Mouse (Mus musculus): ENCODE results near the gene Itpr1. TPM values are rescaled to one million over a fixed set of nuclear protein-coding genes. Genes with fewer than 3 reads are reported as not detected.

Itpr1 gene
- polyA plus RNA-seq, 1 experiment from 2014 or later = 3.5 TPM

- H3K9me3 ChIP-seq (ENCODE audit: control insufficient read depth, low read length) = no peaks in the 10 kb centered on the region
- no peak for ATAC-seq (ENCODE audit: low read depth)
Observed at GRCm38 (mm10) chr6:108504717-108505116, 291.8 kb downstream of the Itpr1 start.

GRCm38 (mm10) chr6:108506161-108506560 lies 293.3 kb downstream of the Itpr1 start:
- Histone ChIP-seq H3K4me2 (ENCODE audit: low read depth, low read length) (no peak overlapping the region), H3K27me3 (ENCODE audit: control insufficient read depth, insufficient read depth, low read length) (no peaks in the 10 kb centered on the region), H3K9ac (replicated peaks; ENCODE audit: low read depth, low read length) (no peak overlapping the region), H3K27ac (ENCODE audit: low read depth, low read length) (no peak overlapping the region), H3K9me3 (ENCODE audit: control insufficient read depth, low read length) (no peaks in the 10 kb centered on the region), H3K36me3 (ENCODE audit: control insufficient read depth, insufficient read depth, low read length) (no peaks in the 10 kb centered on the region), H3K4me3 (ENCODE audit: low read depth, low read length) (no peak overlapping the region), H3K4me1 (ENCODE audit: control insufficient read depth, insufficient read depth, low read length) (no peaks in the 10 kb centered on the region)
- ATAC-seq (ENCODE audit: low read depth) = no peak
- WGBS = 98% methylated on average over 3 of the region's 3 CpGs

More at GRCm38 (mm10) chr6:108504717-108505116, 291.8 kb downstream of the Itpr1 start:
- 93% methylated on average over 7 of the region's 7 CpGs for WGBS
- Histone ChIP-seq H3K9ac (replicated peaks; ENCODE audit: low read depth, low read length) (no peak overlapping the region), H3K27ac (ENCODE audit: low read depth, low read length) (no peak overlapping the region), H3K4me2 (ENCODE audit: low read depth, low read length) (no peak overlapping the region), H3K27me3 (ENCODE audit: control insufficient read depth, insufficient read depth, low read length) (no peaks in the 10 kb centered on the region), H3K4me3 (ENCODE audit: low read depth, low read length) (no peak overlapping the region), H3K4me1 (ENCODE audit: control insufficient read depth, insufficient read depth, low read length) (no peaks in the 10 kb centered on the region), H3K36me3 (ENCODE audit: control insufficient read depth, insufficient read depth, low read length) (no peaks in the 10 kb centered on the region)

GRCm38 (mm10) chr6:108507337-108507736 lies 294.4 kb downstream of the Itpr1 start:
- Histone ChIP-seq H3K9ac (replicated peaks; ENCODE audit: low read depth, low read length) (no peak overlapping the region), H3K27ac (ENCODE audit: low read depth, low read length) (no peak overlapping the region), H3K9me3 (ENCODE audit: control insufficient read depth, low read length) (no peaks in the 10 kb centered on the region), H3K27me3 (ENCODE audit: control insufficient read depth, insufficient read depth, low read length) (no peaks in the 10 kb centered on the region), H3K4me1 (ENCODE audit: control insufficient read depth, insufficient read depth, low read length) (no peaks in the 10 kb centered on the region), H3K4me3 (ENCODE audit: low read depth, low read length) (no peak overlapping the region), H3K36me3 (ENCODE audit: control insufficient read depth, insufficient read depth, low read length) (no peaks in the 10 kb centered on the region), H3K4me2 (ENCODE audit: low read depth, low read length) (no peak overlapping the region)
- WGBS = 98% methylated on average over 3 of the region's 3 CpGs
- ATAC-seq (ENCODE audit: low read depth) = no peak

GRCm38 (mm10) chr6:108509320-108509719 lies 296.4 kb downstream of the Itpr1 start:
- ATAC-seq (ENCODE audit: low read depth) = no peak
- Histone ChIP-seq H3K9ac (replicated peaks; ENCODE audit: low read depth, low read length) (no peak overlapping the region), H3K4me3 (ENCODE audit: low read depth, low read length) (no peak overlapping the region), H3K4me1 (ENCODE audit: control insufficient read depth, insufficient read depth, low read length) (no peaks in the 10 kb centered on the region), H3K4me2 (ENCODE audit: low read depth, low read length) (no peak overlapping the region), H3K36me3 (ENCODE audit: control insufficient read depth, insufficient read depth, low read length) (no peaks in the 10 kb centered on the region), H3K9me3 (ENCODE audit: control insufficient read depth, low read length) (no peaks in the 10 kb centered on the region), H3K27me3 (ENCODE audit: control insufficient read depth, insufficient read depth, low read length) (no peaks in the 10 kb centered on the region), H3K27ac (ENCODE audit: low read depth, low read length) (no peak overlapping the region)
- 91% methylated on average over 2 of the region's 2 CpGs for WGBS

- Histone ChIP-seq H3K9ac (replicated peaks; ENCODE audit: low read depth, low read length) (no peak overlapping the region), H3K4me1 (ENCODE audit: control insufficient read depth, insufficient read depth, low read length) (no peaks in the 10 kb centered on the region), H3K36me3 (ENCODE audit: control insufficient read depth, insufficient read depth, low read length) (no peaks in the 10 kb centered on the region), H3K27ac (ENCODE audit: low read depth, low read length) (no peak overlapping the region), H3K4me3 (ENCODE audit: low read depth, low read length) (no peak overlapping the region), H3K4me2 (ENCODE audit: low read depth, low read length) (no peak overlapping the region), H3K27me3 (ENCODE audit: control insufficient read depth, insufficient read depth, low read length) (no peaks in the 10 kb centered on the region), H3K9me3 (ENCODE audit: control insufficient read depth, low read length) (no peaks in the 10 kb centered on the region)
- WGBS = 70% methylated on average over 9 of the region's 9 CpGs
- no peak for ATAC-seq (ENCODE audit: low read depth)
Observed at GRCm38 (mm10) chr6:108510101-108510500, 297.2 kb downstream of the Itpr1 start.

- ATAC-seq (ENCODE audit: low read depth) = no peak
- Histone ChIP-seq H3K4me1 (ENCODE audit: control insufficient read depth, insufficient read depth, low read length) (no peaks in the 10 kb centered on the region), H3K36me3 (ENCODE audit: control insufficient read depth, insufficient read depth, low read length) (no peaks in the 10 kb centered on the region), H3K27ac (ENCODE audit: low read depth, low read length) (no peak overlapping the region), H3K9me3 (ENCODE audit: control insufficient read depth, low read length) (no peaks in the 10 kb centered on the region), H3K9ac (replicated peaks; ENCODE audit: low read depth, low read length) (no peak overlapping the region), H3K27me3 (ENCODE audit: control insufficient read depth, insufficient read depth, low read length) (no peaks in the 10 kb centered on the region), H3K4me2 (ENCODE audit: low read depth, low read length) (no peak overlapping the region), H3K4me3 (ENCODE audit: low read depth, low read length) (no peak overlapping the region)
- WGBS = 51% methylated on average over 3 of the region's 3 CpGs
Observed at GRCm38 (mm10) chr6:108512097-108512496, 299.2 kb downstream of the Itpr1 start.

GRCm38 (mm10) chr6:108512994-108513393 lies 300.1 kb downstream of the Itpr1 start:
- Histone ChIP-seq H3K4me3 (ENCODE audit: low read depth, low read length) (no peak overlapping the region), H3K36me3 (ENCODE audit: control insufficient read depth, insufficient read depth, low read length) (no peaks in the 10 kb centered on the region), H3K4me1 (ENCODE audit: control insufficient read depth, insufficient read depth, low read length) (no peaks in the 10 kb centered on the region), H3K9me3 (ENCODE audit: control insufficient read depth, low read length) (no peaks in the 10 kb centered on the region), H3K27ac (ENCODE audit: low read depth, low read length) (no peak overlapping the region), H3K27me3 (ENCODE audit: control insufficient read depth, insufficient read depth, low read length) (no peaks in the 10 kb centered on the region), H3K4me2 (ENCODE audit: low read depth, low read length) (no peak overlapping the region), H3K9ac (replicated peaks; ENCODE audit: low read depth, low read length) (no peak overlapping the region)
- ATAC-seq (ENCODE audit: low read depth) = no peak
- WGBS = 83% methylated on average over 9 of the region's 9 CpGs

GRCm38 (mm10) chr6:108516248-108516647 lies 303.4 kb downstream of the Itpr1 start:
- no peak for ATAC-seq (ENCODE audit: low read depth)
- Histone ChIP-seq H3K27ac (ENCODE audit: low read depth, low read length) (no peak overlapping the region), H3K4me2 (ENCODE audit: low read depth, low read length) (no peak overlapping the region), H3K36me3 (ENCODE audit: control insufficient read depth, insufficient read depth, low read length) (no peaks in the 10 kb centered on the region), H3K27me3 (ENCODE audit: control insufficient read depth, insufficient read depth, low read length) (no peaks in the 10 kb centered on the region), H3K9ac (replicated peaks; ENCODE audit: low read depth, low read length) (no peak overlapping the region), H3K4me3 (ENCODE audit: low read depth, low read length) (no peak overlapping the region), H3K9me3 (ENCODE audit: control insufficient read depth, low read length) (no peaks in the 10 kb centered on the region), H3K4me1 (ENCODE audit: control insufficient read depth, insufficient read depth, low read length) (no peaks in the 10 kb centered on the region)
- WGBS = 83% methylated on average over 1 of the region's 1 CpGs

GRCm38 (mm10) chr6:108517241-108517981 lies 304.5 kb downstream of the Itpr1 start:
- no peak for ATAC-seq (ENCODE audit: low read depth)
- H3K9me3 ChIP-seq (ENCODE audit: control insufficient read depth, low read length) = no peaks in the 10 kb centered on the region
- no peaks in the 10 kb centered on the region for H3K4me1 ChIP-seq (ENCODE audit: control insufficient read depth, insufficient read depth, low read length)
- no peak overlapping the region for H3K27ac ChIP-seq (ENCODE audit: low read depth, low read length)
- H3K4me3 ChIP-seq (ENCODE audit: low read depth, low read length) = no peak overlapping the region
- WGBS = 83% methylated on average over 12 of the region's 12 CpGs
- no peaks in the 10 kb centered on the region for H3K36me3 ChIP-seq (ENCODE audit: control insufficient read depth, insufficient read depth, low read length)
- no peak overlapping the region for H3K4me2 ChIP-seq (ENCODE audit: low read depth, low read length)
- no peak overlapping the region for H3K9ac ChIP-seq (replicated peaks; ENCODE audit: low read depth, low read length)
- no peaks in the 10 kb centered on the region for H3K27me3 ChIP-seq (ENCODE audit: control insufficient read depth, insufficient read depth, low read length)
